Mouse (Mus musculus) small intestine, adult 2 months (tissue): ENCODE results near the gene Eef2k. TPM values are rescaled to one million over a fixed set of nuclear protein-coding genes. Genes with fewer than 3 reads are reported as not detected.
"Not testable (repeated sequence)": the region's sequence is repeated elsewhere in the genome, so short reads cannot be mapped to it uniquely, and the experiment has no call there.

Experiments
- H3K27ac ChIP-seq: fragments of 200-500 bp; 2 replicates; pipeline ENCODE4 v1.5.1; 2012; ENCODE audit warnings: low read depth, low read length, control low read depth, inconsistent platforms; ENCODE audit not compliant: insufficient read depth
- H3K27me3 ChIP-seq: fragments of 200-500 bp; 2 replicates; pipeline ENCODE4 v1.6.1; 2012; ENCODE audit warnings: mild to moderate bottlenecking, moderate library complexity, low read length, inconsistent platforms; ENCODE audit not compliant: control insufficient read depth, insufficient read depth
- H3K36me3 ChIP-seq: fragments of 200-500 bp; 2 replicates; pipeline ENCODE4 v1.6.1; 2012; ENCODE audit warnings: mild to moderate bottlenecking, low read length, control low read depth, inconsistent platforms; ENCODE audit not compliant: control insufficient read depth, insufficient read depth
- H3K4me1 ChIP-seq: fragments of 200-500 bp; 2 replicates; pipeline ENCODE4 v1.6.1; 2012; ENCODE audit warnings: low read length, inconsistent platforms, mixed read lengths; ENCODE audit not compliant: control insufficient read depth, insufficient read depth, insufficient read length
- H3K4me3 ChIP-seq: fragments of 200-500 bp; 2 replicates; pipeline ENCODE4 v1.5.1; 2012; ENCODE audit warnings: low read depth, mild to moderate bottlenecking, control low read depth, inconsistent platforms, low read length, moderate library complexity
- CTCF ChIP-seq: fragments of 200-500 bp; IDR thresholded peaks from 2 replicates; pipeline ENCODE4 v1.5.1; 2012; ENCODE audit warnings: low read depth, mild to moderate bottlenecking, control low read depth, inconsistent platforms, low read length, moderate library complexity, mixed read lengths; ENCODE audit not compliant: insufficient replicate concordance, insufficient read length; ENCODE audit errors: extremely low read depth
- POLR2A ChIP-seq: fragments of 200-500 bp; IDR thresholded peaks from 2 replicates; pipeline ENCODE4 v1.6.1; 2012; ENCODE audit warnings: low read depth, mild to moderate bottlenecking, control low read depth, inconsistent platforms, low read length, moderate library complexity
- WGBS: fragments of 180-500 bp; shearing (Covaris S2); methylation state at CpG from one replicate; pipeline ENCODE4 v1.1.7; 2018; 5-methylcytosine and 5-hydroxymethylcytosine counted together
- polyA plus RNA-seq: library from polyadenylated mRNA; depleted of rRNA; stranded (reverse); fragments of >200 nt; gene quantifications from 2 replicates; pipeline ENCODE4 v1.2.3, GENCODE M21; 2012; rRNA removed

Eef2k gene
- polyA plus RNA-seq, 1 experiment: 22.8 TPM

DNA sequence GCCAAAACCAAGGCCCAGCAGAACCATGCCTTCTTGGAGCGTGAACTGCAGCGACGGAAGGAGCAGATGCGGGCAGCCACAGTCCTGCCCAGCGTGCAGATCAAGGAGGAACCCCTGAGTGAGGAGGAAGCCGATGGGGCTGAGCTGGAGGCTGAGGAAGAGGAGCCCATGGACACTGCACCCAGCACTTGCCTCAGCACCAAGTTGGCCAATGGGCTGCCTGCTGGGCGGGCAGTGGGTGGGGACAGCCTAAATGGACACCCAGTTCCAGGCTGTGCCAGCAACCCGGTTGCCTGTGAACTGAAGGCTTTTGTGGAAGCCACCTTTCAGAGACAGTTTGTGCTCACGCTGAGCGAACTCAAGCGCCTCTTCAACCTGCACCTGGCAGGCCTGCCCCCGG is 97.7 kb downstream of the Eef2k start:
- H3K27me3 ChIP-seq: no peaks in the 10 kb centered on the region
- H3K36me3 ChIP-seq: peaks cover 64% of the 10 kb centered on the region
- 90% methylated on average over 12 of the region's 12 CpGs for WGBS
- TF ChIP-seq CTCF: no peak
- no peak for TF ChIP-seq POLR2A
- no peaks in the 10 kb centered on the region for H3K4me1 ChIP-seq
- no peak overlapping the region for H3K27ac ChIP-seq
- no peak overlapping the region for H3K4me3 ChIP-seq

DNA sequence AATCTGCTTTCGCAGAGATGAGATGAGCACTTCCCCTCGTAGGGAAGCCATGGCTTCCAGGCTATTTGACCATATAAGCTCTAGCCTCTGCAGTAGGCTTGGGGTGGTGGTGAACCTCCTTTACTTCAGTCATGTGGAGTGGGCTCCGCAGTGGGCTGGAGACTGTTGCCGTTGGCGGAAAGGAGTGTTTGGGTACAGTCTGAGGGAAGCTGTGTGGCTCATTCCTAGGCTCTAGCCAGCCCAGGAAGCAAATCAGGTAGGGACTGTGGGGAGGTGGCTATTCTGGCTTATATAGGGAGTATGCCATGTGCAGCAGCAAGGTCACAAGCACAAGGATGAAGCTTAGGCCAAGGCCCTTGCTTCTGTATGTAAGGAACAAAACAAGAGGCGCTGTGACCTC is 98.6 kb downstream of the Eef2k start:
- no peak for TF ChIP-seq POLR2A
- no peak for TF ChIP-seq CTCF
- H3K4me1 ChIP-seq: no peaks in the 10 kb centered on the region
- peaks cover 63% of the 10 kb centered on the region for H3K36me3 ChIP-seq
- H3K4me3 ChIP-seq: no peak overlapping the region
- no peak overlapping the region for H3K27ac ChIP-seq
- WGBS: 93% methylated on average over 6 of the region's 6 CpGs
- H3K27me3 ChIP-seq: no peaks in the 10 kb centered on the region

DNA sequence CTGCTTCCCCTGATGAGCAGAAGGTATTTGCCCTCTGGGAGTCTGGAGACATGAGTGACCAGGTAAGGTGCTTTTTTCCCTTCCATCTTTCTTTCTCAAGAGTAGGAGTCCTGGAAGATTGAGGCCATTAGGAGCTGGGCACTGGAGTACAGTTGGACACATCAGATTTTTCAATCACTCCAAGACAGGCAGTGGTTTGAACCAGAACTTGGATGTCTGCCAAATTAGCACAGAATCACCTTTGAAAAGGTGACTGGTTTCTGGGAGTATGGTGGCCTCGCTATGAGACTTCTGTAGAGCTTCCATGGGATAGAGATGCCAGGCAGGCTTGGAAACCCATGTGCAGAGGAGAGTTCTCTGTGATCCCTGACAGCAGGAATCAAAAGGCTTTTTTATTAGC is 99.9 kb downstream of the Eef2k start:
- H3K4me1 ChIP-seq: no peaks in the 10 kb centered on the region
- 54% methylated on average over 1 of the region's 1 CpGs for WGBS
- no peak overlapping the region for H3K27ac ChIP-seq
- TF ChIP-seq POLR2A: no peak
- no peak for TF ChIP-seq CTCF
- peaks cover 59% of the 10 kb centered on the region for H3K36me3 ChIP-seq
- H3K4me3 ChIP-seq: no peak overlapping the region
- H3K27me3 ChIP-seq: no peaks in the 10 kb centered on the region

DNA sequence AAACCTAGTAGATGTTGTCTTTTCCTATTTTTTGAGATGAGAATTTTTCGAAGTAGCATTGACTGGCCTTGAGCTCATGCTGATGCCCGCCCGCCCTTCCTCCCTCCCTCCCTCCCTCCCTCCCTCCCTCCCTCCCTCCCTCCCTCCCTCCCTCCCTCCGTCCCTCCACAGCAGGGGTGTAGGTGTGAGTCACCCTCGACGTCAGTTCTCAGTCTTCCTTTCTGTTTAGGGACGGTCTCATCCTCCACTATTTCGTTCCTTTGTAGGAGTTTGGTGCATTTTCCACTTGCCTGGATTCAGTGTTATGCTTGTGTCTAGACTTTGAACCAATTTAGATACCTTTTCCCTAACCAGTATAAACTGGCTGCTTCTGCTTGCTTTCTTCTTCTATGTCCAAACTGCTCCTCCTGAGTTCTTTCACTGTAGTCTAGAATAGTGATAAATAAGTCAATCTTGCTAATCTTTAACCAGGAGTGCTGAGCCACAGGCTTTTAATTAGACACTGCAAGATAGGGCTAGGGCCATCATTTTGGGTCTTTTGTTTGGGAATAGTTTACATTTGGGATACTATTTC is 101.4 kb downstream of the Eef2k start:
- TF ChIP-seq CTCF (no peak), POLR2A (no peak)
- H3K4me3 ChIP-seq: no peak overlapping the region
- 39% methylated on average over 7 of the region's 8 CpGs for WGBS
- no peaks in the 10 kb centered on the region for H3K27me3 ChIP-seq
- no peaks in the 10 kb centered on the region for H3K4me1 ChIP-seq
- peaks cover 46% of the 10 kb centered on the region for H3K36me3 ChIP-seq
- H3K27ac ChIP-seq: no peak overlapping the region

DNA sequence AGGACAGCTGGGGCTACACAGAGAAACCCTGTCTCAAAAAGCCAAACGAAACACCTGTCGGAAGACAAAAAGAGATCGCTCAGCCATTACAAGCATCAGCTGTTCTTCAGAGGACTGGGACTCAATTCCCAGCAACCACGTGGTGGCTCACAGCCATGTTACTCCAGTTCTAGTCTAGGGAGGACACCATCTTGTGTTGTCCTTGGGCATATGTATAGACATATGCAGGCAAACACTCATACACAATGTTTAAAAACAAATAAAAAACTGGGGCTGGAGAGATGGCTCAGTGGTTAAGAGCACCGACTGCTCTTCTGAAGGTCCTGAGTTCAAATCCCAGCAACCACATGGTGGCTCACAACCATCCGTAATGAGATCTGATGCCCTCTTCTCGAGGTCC is 111.0 kb downstream of the Eef2k start:
- peaks cover 31% of the 10 kb centered on the region for H3K36me3 ChIP-seq
- 87% methylated on average over 7 of the region's 7 CpGs for WGBS
- H3K27me3 ChIP-seq: not testable (repeated sequence)

More for the DNA sequence above, 111.0 kb downstream of the Eef2k start:
- H3K27ac ChIP-seq, H3K4me3 ChIP-seq, H3K4me1 ChIP-seq: not testable (repeated sequence)

Other genes starting within 250 kb of the Eef2k start
- gene Uqcrc2, start 207.7 kb upstream of the Eef2k start, polyA plus RNA-seq: 40.2 and 62.7 TPM in 2 replicates
- not detected in 2 replicates for gene Pdzd9, start 172.5 kb upstream of the Eef2k start, polyA plus RNA-seq
- 3.8 and 5.3 TPM in 2 replicates for gene Mosmo, start 165.2 kb upstream of the Eef2k start, polyA plus RNA-seq
- gene Vwa3a, start 103.5 kb upstream of the Eef2k start, polyA plus RNA-seq: 0.03 TPM in 1 of 2 replicates, not detected in the other
- gene Gm5737, start 30.5 kb upstream of the Eef2k start, polyA plus RNA-seq: not detected in 2 replicates
- 6.9 and 10.9 TPM in 2 replicates for gene Polr3e, start 74.9 kb downstream of the Eef2k start, polyA plus RNA-seq
- 37.1 and 51.7 TPM in 2 replicates for gene Cdr2, start 139.5 kb downstream of the Eef2k start, polyA plus RNA-seq
- 0.11 and 0.13 TPM in 2 replicates for gene Mfsd13b, start 139.7 kb downstream of the Eef2k start, polyA plus RNA-seq
- 15.2 and 22.6 TPM in 2 replicates for gene Mettl9, start 191.6 kb downstream of the Eef2k start, polyA plus RNA-seq
- 0.52 and 0.63 TPM in 2 replicates for gene Igsf6, start 231.7 kb downstream of the Eef2k start, polyA plus RNA-seq
- gene Otoa, start 238.8 kb downstream of the Eef2k start, polyA plus RNA-seq: 0.08 and 0.38 TPM in 2 replicates